Mouse (Mus musculus) forebrain, embryonic 12.5 days (tissue): ENCODE data around the gene Naa38. TPM values are rescaled to one million over a fixed set of nuclear protein-coding genes. Genes with fewer than 3 reads are reported as not detected.

Source experiments
- ATAC-seq: fragments of 200-750 bp; cut with Nextera tagmentation; 2 replicates; pipeline ENCODE4 v1.8.0; 2017; ENCODE audit warnings: moderate TSS enrichment; ENCODE audit not compliant: low FRiP score
- H3K27ac ChIP-seq: fragments of 300-500 bp; sonication (generic); 2 replicates; pipeline ENCODE4 v1.5.1; 2016; ENCODE audit warnings: mild to moderate bottlenecking
- H3K27me3 ChIP-seq: fragments of 300-500 bp; sonication (generic); 2 replicates; pipeline ENCODE4 v1.6.1; 2016; ENCODE audit warnings: mild to moderate bottlenecking
- H3K36me3 ChIP-seq: fragments of 300-500 bp; sonication (generic); replicated peaks from 2 replicates; pipeline ENCODE4 v1.6.1; 2016; ENCODE audit warnings: mild to moderate bottlenecking
- H3K4me1 ChIP-seq: fragments of 300-500 bp; sonication (generic); 2 replicates; pipeline ENCODE4 v1.6.1; 2016
- H3K4me2 ChIP-seq: fragments of 300-500 bp; sonication (generic); 2 replicates; pipeline ENCODE4 v1.6.1; 2016; ENCODE audit warnings: mild to moderate bottlenecking, moderate library complexity
- H3K4me3 ChIP-seq: fragments of 300-500 bp; sonication (generic); replicated peaks from 2 replicates; pipeline ENCODE4 v1.5.1; 2016; ENCODE audit warnings: mild to moderate bottlenecking
- H3K9ac ChIP-seq: fragments of 300-500 bp; sonication (generic); 2 replicates; pipeline ENCODE4 v1.6.1; 2016; ENCODE audit warnings: mild to moderate bottlenecking
- H3K9me3 ChIP-seq: fragments of 300-500 bp; sonication (generic); 2 replicates; pipeline ENCODE4 v1.6.1; 2016
- WGBS: fragments of 180-500 bp; shearing (Covaris S2); methylation state at CpG from one replicate; pipeline ENCODE4 v1.1.7; 2016; 5-methylcytosine and 5-hydroxymethylcytosine counted together
- polyA plus RNA-seq: library from polyadenylated mRNA; unstranded; fragments of >200 nt; fragmentation: Nextera tagmentation; extraction: Ambion mirVana; gene quantifications from 2 replicates; pipeline ENCODE4 v1.2.1, GENCODE M21; 2016

Naa38 gene
- polyA plus RNA-seq, 1 experiment from 2014 or later = 103 TPM

GRCm38 (mm10) chr11:69367616-69368355 lies 27.5 kb upstream of the Naa38 start:
- Histone ChIP-seq H3K4me2 (peak overlapping the region; percentile 78), H3K4me3 (peak overlapping the region; percentile 99), H3K36me3 (peaks cover 15% of the 10 kb centered on the region), H3K27ac (peak overlapping the region; percentile 100), H3K9me3 (no peaks in the 10 kb centered on the region), H3K4me1 (peaks cover 62% of the 10 kb centered on the region), H3K27me3 (no peaks in the 10 kb centered on the region), H3K9ac (peak overlapping the region; percentile 100)
- WGBS = under 1% methylated on average over 22 of the region's 22 CpGs
- peak; percentile 1; the same call in 1 of the 2 replicates for ATAC-seq

- WGBS = under 1% methylated on average over 61 of the region's 106 CpGs
- Histone ChIP-seq H3K36me3 (peaks cover 15% of the 10 kb centered on the region), H3K27ac (peak overlapping the region; percentile 100), H3K9ac (peak overlapping the region; percentile 100), H3K4me2 (peak overlapping the region; percentile 78), H3K4me3 (peak overlapping the region; percentile 99), H3K9me3 (no peaks in the 10 kb centered on the region), H3K27me3 (no peaks in the 10 kb centered on the region), H3K4me1 (peaks cover 61% of the 10 kb centered on the region)
- ATAC-seq = peak; percentile 30
Measured at GRCm38 (mm10) chr11:69368356-69369214, 26.7 kb upstream of the Naa38 start.

- Histone ChIP-seq H3K36me3 (peaks cover 16% of the 10 kb centered on the region), H3K27ac (peak within 1 kb of the TSS; percentile 100), H3K4me1 (peaks cover 61% of the 10 kb centered on the region), H3K4me3 (peak within 1 kb of the TSS; percentile 99), H3K27me3 (no peaks in the 10 kb centered on the region), H3K9me3 (no peaks in the 10 kb centered on the region), H3K4me2 (peak within 1 kb of the TSS; percentile 78), H3K9ac (peak within 1 kb of the TSS; percentile 100)
- no peak for ATAC-seq
- WGBS = 2% methylated on average over 15 of the region's 34 CpGs
Measured at GRCm38 (mm10) chr11:69369215-69369989, 25.9 kb upstream of the Naa38 start, which contains the start of gene Chd3. Gene Chd3 (minus strand): TSS chr11:69369406.

- peaks cover 53% of the 10 kb centered on the region for H3K4me1 ChIP-seq
Measured at GRCm38 (mm10) chr11:69369990-69370816, 25.1 kb upstream of the Naa38 start.

GRCm38 (mm10) chr11:69370817-69371215 lies 24.5 kb upstream of the Naa38 start:
- H3K4me1 ChIP-seq = peaks cover 47% of the 10 kb centered on the region
- 17% methylated on average over 9 of the region's 9 CpGs for WGBS
- H3K4me2 ChIP-seq = peak overlapping the region; percentile 36
- H3K9me3 ChIP-seq = no peaks in the 10 kb centered on the region
- H3K4me3 ChIP-seq = no peak overlapping the region
- H3K36me3 ChIP-seq = peaks cover 19% of the 10 kb centered on the region
- no peak for ATAC-seq
- no peaks in the 10 kb centered on the region for H3K27me3 ChIP-seq
- peak overlapping the region; percentile 78 for H3K27ac ChIP-seq
- peak overlapping the region; percentile 45 for H3K9ac ChIP-seq

More at GRCm38 (mm10) chr11:69369990-69370816, 25.1 kb upstream of the Naa38 start:
- peak overlapping the region; percentile 99 for H3K4me3 ChIP-seq
- peak overlapping the region; percentile 100 for H3K9ac ChIP-seq
- peak overlapping the region; percentile 78 for H3K4me2 ChIP-seq
- WGBS = 25% methylated on average over 2 of the region's 2 CpGs
- H3K27me3 ChIP-seq = no peaks in the 10 kb centered on the region
- ATAC-seq = no peak
- H3K27ac ChIP-seq = peak overlapping the region; percentile 100
- no peaks in the 10 kb centered on the region for H3K9me3 ChIP-seq
- peaks cover 16% of the 10 kb centered on the region for H3K36me3 ChIP-seq

- Histone ChIP-seq H3K36me3 (peaks cover 21% of the 10 kb centered on the region), H3K4me2 (peak overlapping the region; percentile 36), H3K27ac (peak overlapping the region; percentile 78), H3K4me3 (peak overlapping the region; percentile 8), H3K27me3 (no peaks in the 10 kb centered on the region), H3K9me3 (no peaks in the 10 kb centered on the region), H3K9ac (peak overlapping the region; percentile 45), H3K4me1 (peaks cover 42% of the 10 kb centered on the region)
- 40% methylated on average over 12 of the region's 12 CpGs for WGBS
- no peak for ATAC-seq
Measured at GRCm38 (mm10) chr11:69371601-69372000, 23.7 kb upstream of the Naa38 start.

- Histone ChIP-seq H3K9ac (peak overlapping the region; percentile 45; the same call in 1 of the 2 replicates), H3K4me3 (peak overlapping the region; percentile 8; the same call in 1 of the 2 replicates), H3K36me3 (peaks cover 21% of the 10 kb centered on the region), H3K27me3 (no peaks in the 10 kb centered on the region), H3K9me3 (no peaks in the 10 kb centered on the region), H3K4me1 (peaks cover 42% of the 10 kb centered on the region), H3K4me2 (peak overlapping the region; percentile 36), H3K27ac (peak overlapping the region; percentile 78)
- no peak for ATAC-seq
- WGBS = 63% methylated on average over 12 of the region's 12 CpGs
Measured at GRCm38 (mm10) chr11:69372056-69372779, 23.1 kb upstream of the Naa38 start.

- WGBS = 62% methylated on average over 3 of the region's 3 CpGs
- H3K4me1 ChIP-seq = peaks cover 38% of the 10 kb centered on the region
- peaks cover 22% of the 10 kb centered on the region for H3K36me3 ChIP-seq
- H3K9ac ChIP-seq = no peak overlapping the region
- peak overlapping the region; percentile 78 for H3K27ac ChIP-seq
- no peak overlapping the region for H3K4me3 ChIP-seq
- H3K9me3 ChIP-seq = no peaks in the 10 kb centered on the region
- ATAC-seq = no peak
- no peak overlapping the region; the same call in 1 of the 2 replicates for H3K4me2 ChIP-seq
- no peaks in the 10 kb centered on the region for H3K27me3 ChIP-seq
Measured at GRCm38 (mm10) chr11:69372780-69373170, 22.5 kb upstream of the Naa38 start.

GRCm38 (mm10) chr11:69373223-69373965 lies 21.9 kb upstream of the Naa38 start:
- Histone ChIP-seq H3K9ac (no peak overlapping the region), H3K4me1 (peaks cover 32% of the 10 kb centered on the region), H3K4me2 (no peak overlapping the region; the same call in 1 of the 2 replicates), H3K36me3 (peaks cover 23% of the 10 kb centered on the region), H3K27me3 (no peaks in the 10 kb centered on the region), H3K9me3 (no peaks in the 10 kb centered on the region), H3K4me3 (no peak overlapping the region), H3K27ac (no peak overlapping the region)
- whole genome bisulfite sequencing = 92% methylated on average over 16 of the region's 16 CpGs
- no peak for ATAC-seq

- Histone ChIP-seq H3K9me3 (no peaks in the 10 kb centered on the region), H3K36me3 (peaks cover 23% of the 10 kb centered on the region), H3K4me1 (peaks cover 24% of the 10 kb centered on the region), H3K4me3 (no peak overlapping the region), H3K27ac (no peak overlapping the region), H3K9ac (no peak overlapping the region), H3K27me3 (no peaks in the 10 kb centered on the region), H3K4me2 (no peak overlapping the region)
- ATAC-seq = no peak
- WGBS = 89% methylated on average over 4 of the region's 4 CpGs
Measured at GRCm38 (mm10) chr11:69375646-69376045, 19.6 kb upstream of the Naa38 start.
